Mouse (Mus musculus): ENCODE results near the gene Bach2.
A peak's percentile ranks its signal among the peaks of the same experiment; 100 is the strongest.

Gene Bach2

DNA sequence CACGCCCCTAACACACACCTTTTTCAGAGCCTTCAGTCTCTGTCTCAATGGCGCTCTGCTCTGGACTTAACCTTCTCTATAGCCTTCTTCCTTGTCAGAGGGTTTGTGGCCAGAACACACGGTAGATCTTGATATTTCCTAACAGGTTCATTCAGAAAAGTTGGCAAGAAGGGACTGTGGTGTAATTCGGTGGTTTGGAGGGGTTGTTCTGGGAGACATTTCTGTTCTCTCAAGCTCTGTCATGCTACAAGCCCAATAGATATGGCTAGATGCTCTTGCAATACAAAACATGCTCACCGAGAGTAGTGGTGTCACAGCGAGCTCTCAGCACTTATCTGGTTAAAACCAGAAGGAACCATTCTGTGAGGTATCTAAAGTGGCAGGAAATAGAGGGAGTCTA, 51.2 kb downstream of the Bach2 start:
- peak; percentile 63 for DNase-seq (ENCODE audit: extremely low read depth, low read depth, low spot score)

DNA sequence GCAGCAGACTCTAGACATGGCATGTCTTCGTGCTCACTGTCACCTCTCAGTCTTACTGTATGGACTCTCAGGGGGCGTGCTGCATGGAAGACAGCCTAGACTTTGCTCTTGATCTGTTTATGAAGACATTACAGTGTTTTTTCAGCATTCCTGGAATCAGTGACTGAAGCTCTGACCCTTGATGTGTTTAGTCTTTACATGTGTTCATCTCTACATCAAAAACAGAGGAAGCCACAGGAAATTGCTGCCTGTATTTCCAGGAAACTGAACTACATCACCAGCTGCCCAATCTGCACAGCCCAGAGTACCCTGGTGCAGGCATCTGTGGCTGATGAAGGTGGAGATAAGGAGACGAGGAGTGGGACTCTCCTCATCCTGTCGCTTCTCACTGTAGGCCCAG, 52.8 kb downstream of the Bach2 start:
- DNase-seq (ENCODE audit: extremely low read depth, low read depth, low spot score), result no peak

DNA sequence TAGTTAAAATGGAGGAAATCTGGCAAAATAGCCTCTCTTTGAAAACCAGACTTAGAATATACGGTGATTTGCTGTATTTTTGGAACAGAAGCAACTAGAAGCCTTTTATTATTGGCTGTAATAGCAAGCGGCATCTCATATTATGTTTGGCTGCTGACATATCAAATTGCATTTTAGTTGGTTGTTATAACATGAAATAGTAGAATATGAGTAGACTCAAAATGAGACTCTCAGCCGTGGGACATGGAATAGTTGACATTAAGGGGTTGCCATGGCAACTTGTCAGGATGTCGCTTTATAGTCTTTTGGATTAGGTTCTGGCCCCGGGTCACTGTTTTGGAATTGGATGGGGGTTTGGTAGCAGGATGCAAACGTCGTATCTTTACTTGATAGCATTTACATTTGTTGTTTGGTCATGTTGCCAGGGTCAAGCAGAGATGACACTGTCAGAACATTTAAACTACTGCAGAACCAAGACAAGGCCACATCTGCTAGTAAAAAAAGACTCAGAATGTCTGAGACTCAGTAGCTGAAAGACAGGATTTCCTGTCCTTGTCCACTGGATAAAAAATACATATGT, 55.2 kb downstream of the Bach2 start:
- no peak for DNase-seq (ENCODE audit: extremely low read depth, low read depth, low spot score)

DNA sequence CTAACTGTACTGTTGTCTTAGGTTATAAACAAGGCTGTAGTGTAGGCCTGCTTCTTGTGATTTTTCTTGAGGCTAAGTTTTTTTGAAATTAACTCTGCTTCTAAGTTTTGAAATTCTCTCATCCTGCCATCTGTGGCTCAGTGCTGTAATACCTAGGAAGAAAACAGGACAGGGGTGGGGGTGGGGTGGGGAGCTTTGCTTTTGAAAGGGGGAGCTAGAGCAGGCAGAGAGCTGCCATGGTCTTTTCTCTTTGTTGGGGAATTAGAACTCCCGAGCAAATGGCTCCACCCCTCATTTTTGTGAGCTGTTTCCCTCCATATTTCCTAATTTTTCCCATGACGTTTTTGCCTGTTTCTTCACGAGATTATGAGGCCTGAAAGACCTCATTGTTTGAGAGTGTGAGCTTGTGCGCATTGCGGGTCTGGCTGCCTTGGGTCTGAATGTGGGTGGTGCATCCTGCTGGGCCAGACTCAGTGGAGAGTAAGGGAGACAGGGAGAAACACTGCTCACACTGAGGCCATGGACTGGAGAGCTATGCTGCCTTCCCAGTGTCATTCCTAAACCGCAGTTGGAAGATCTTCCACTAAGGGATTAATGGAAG, 58.6 kb downstream of the Bach2 start:
- no peak for DNase-seq (ENCODE audit: extremely low read depth, low read depth, low spot score)

DNA sequence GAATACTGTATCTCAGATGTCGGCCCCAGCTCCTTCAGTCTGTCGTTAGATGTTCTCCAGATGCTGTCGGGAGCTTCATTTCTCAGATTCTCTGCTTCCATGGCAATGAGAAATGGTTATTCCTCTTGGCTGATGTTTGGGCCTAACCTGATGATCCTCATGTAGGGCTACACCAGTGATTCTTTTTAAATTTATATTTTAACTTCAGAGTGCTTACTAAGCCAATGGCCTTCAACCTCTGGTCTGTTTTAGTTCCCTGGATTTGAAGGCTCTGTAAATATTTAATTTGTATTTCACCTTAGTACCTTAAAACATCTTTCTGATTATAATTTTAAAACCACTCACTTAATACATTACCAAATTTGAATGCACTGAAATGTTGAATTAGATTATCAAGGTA, 60.6 kb downstream of the Bach2 start:
- DNase-seq (ENCODE audit: extremely low read depth, low read depth, low spot score), result no peak

DNA sequence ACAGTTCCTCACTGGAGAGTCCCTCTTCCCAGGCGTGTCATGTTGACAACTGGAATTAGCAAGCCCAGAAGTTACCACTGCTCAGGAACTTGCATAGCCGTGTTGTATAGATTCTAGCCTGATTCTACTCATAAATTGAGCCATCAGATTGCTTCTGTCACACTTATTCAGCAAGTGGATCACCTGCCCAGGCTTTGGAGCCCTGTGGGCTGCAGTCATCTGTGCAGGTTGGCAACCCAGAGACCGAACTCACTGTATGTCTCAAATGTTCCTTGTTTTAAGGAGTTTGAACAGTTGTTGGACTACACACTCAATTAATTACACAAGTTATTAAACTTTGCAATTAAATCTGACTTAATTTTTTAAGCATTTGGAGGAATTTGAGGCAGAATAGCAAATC, 61.4 kb downstream of the Bach2 start:
- DNase-seq (ENCODE audit: extremely low read depth, low read depth, low spot score), result no peak

DNA sequence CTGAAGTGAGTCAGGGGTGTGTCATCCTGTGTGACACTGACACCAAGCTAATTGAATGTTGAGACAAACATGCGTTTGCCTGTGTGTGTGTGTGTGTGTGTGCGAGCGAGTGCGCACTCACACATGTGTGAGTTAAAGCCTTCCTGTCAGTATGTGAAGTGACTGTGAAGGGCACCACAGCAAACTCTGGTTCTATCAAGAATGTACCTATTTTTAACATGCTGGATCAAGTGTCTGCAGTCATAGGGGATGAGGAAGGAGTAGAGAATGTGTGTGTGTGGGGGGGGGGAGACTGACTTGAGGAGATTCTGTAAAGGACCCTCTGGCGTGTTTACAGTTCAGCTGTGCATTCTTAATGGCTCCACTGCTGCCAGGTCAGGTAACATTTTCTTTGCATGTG, 64.1 kb downstream of the Bach2 start:
- DNase-seq (ENCODE audit: extremely low read depth, low read depth, low spot score), result no peak

DNA sequence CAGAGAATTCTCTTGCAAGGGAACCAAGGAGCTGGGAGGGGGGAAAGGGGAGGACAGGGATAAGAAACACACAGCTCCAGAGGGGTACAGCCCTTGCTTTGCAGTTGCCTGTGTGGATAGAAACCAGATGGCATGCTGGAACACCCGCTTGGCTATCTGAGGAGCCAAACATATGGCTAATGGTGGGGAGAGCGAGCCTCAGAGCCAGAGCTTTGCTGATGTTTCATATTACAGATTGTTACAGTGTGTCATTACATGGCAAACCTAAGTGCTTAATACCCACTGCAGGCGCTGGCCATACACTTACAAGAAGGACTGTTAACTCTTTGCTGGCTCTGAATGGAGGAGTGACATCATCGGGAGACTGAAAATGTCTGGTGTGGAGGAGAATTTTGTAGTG, 64.5 kb downstream of the Bach2 start:
- no peak for DNase-seq (ENCODE audit: extremely low read depth, low read depth, low spot score)

DNA sequence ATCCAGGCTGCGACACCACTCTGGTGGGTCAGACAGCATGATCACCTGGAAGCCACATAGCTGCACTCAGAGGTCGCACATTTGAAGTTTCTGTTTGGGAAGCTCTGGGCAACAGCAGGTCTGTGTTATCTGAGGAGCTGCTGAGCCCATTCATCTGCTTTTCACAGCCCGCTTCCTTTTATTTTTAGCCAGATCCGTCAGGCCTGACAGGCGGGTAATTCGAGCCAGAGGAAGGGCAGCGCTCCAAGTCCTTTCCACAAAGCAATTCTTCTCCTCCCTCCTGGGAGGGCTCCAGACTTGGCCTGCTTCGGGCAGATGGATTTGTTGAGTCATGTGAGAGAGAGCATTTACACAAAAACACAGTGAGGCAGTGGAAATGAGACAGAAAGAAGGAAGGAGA, 65.1 kb downstream of the Bach2 start:
- peak; percentile 83 for DNase-seq (ENCODE audit: extremely low read depth, low read depth, low spot score)

DNA sequence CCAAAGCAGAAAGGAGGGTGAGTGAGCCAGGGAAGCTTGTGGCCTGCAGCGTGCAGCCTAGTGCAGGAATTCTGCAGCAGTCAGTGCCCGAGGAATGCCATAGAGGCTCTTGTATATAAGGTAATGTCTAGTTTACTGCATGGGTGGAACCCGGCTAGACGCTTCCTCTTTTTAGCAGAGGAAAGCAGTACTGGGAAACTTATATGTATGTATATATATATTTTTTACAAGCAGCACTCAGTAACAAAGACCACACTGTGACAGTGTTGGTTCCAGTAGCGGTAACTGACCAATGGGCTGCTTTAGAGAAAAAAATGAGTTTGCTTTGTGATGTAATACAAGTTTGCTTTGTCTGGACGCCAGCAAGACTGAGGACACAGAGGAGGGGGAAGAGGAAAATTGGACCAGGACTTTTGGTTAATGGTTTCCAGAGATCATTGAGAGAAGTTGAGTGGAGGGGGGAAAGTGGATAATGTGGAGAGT, 65.7 kb downstream of the Bach2 start:
- no peak for DNase-seq (ENCODE audit: extremely low read depth, low read depth, low spot score)

DNA sequence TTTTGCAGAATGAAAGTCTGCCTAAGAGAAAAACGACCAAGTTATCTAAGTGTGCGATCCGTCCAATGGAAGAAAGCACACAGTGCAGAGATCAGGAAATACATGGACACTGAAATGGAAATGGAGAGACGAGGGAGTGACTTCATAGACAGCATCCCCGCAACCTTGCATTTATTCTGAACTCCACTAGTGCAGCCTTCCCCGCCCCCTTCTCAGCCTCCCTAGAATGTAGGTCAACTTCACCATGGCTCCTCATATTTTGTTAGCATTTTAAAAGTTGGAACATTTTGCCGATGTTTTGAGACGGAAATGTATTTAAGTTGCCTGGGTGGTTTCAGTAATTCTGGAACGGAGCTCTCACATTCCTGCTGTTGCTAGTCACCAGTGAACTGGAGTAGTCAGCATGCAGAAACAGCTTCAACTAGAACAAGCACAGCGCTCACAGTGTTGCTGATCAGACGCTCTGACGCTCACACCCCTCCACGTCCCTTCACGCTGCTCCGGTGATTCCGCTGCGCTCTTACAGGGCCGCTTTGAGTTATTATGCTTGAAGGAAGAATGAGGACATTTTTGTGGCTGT, 66.5 kb downstream of the Bach2 start:
- no peak for DNase-seq (ENCODE audit: extremely low read depth, low read depth, low spot score)

DNA sequence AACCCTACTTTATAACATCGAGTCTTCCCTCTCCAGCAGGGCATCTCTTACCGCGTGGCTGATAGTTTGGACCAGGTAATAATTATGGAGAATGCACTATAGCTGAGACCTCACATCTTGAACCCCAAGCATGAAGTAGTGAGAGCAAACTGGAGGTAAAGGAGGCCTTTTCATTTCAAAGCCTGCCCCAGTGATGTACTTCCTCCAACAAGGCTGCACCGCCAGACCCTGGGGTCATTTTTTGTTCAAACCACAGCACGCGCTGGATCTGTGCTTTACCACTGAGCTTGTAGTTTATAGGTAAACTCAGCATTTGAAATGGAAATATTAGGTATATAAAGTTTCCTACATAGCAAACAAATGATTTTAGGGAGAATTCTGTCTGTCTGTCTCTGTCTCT, 67.1 kb downstream of the Bach2 start:
- DNase-seq (ENCODE audit: extremely low read depth, low read depth, low spot score), result no peak

DNA sequence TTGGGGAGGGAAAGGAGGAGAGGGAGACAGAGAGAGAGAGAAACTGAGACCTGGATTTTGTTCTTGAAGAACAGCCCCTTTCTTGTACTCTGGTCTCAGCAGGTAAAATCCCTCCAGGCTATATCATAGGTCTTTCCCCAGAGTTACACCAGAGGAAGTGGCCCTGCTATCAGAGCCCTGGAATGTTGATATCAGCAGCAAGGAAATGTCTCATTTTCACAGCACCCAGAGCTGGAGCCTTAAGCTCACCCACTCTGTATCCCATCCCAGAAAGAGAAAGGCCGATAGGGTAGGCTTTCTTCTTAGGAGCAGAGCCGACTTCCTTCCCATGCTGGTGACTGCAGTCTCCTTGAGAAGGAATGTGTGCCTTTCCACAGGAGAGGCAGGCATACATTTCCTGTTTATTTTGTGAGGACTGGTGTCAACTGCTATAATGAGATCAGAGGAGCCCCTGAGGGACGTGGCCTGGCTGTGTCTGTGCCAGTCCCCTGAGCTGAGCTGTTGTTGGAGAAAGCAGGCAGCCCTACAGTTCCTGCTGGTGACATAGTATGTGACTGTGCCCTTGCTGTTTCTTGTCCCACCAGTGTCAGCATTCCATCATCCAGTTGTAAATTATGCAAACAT, 67.7 kb downstream of the Bach2 start:
- no peak for DNase-seq (ENCODE audit: extremely low read depth, low read depth, low spot score)

DNA sequence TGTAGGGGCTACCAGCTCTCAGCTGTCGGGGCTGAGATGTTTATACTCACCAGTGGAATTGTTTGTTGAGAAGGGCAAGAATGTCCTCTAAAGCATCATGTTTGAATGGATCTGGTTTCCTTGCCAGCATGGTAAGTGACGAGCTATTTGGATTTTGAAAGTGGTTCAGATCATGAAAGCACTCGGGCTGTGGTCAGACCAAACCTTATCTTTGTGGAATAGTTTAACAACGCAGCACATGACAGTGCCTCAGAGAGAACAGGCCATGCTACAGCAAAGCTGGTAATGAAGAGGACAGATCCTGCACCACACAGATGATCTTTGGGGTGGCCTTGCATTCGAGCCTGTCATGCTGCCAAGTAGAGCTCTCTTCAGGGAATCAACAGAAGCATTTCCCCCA, 68.6 kb downstream of the Bach2 start:
- no peak for DNase-seq (ENCODE audit: extremely low read depth, low read depth, low spot score)

DNA sequence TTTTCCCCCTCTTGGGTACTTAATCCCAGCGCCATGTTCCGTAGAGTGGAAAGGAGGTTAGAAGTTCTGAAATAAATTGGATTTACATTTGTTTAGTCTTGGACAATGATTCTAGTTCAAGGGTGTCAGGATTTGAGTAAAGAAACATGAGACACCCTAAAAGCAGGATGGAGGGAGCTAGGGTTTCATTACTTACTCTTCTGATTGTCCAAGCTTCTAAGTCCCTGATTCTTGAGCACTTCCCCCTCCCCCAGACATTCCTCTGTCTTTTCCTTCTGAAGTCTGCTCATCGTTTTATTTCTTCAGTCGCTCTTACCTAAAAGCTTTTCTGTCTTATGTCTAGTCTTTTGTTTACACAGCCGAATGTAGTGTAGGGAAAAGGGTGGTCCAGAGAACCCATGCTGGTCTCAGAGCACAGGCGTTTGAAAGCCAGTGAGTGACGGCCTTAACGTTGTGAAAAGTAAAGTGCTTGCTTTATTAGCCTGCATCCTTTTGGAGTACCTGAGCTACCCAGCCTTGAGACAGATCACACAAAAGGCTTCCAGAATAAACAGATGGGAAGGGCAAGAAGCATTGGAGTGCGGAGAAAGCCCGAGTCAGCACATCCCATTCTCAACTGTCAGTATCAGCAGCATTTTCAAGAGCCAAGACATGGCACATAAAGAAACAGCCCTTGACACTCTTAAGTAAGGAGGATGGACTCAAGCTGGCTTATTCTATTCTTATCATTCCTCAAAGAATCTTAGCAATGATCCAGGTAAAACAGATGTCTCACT, 73.8 kb downstream of the Bach2 start:
- DNase-seq (ENCODE audit: extremely low read depth, low read depth, low spot score), result no peak

DNA sequence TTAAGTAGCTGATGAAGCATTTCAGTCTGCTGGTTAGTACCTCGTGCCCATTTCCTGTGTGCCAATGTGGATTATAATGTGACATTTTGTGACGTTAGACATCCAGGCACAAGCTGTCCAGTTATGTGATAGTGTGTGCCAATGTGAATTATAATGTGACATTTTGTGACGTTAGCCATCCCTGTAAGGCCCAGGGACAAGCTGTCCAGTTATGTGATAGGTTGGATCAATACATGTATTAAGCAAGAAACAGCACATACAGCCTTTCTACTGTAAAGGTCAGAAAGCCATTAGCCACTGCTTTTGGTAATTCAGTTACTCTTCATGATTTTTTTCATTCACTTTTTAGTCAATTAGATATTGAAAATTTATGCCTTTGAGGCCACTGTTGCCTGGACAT, 76.3 kb downstream of the Bach2 start:
- no peak for DNase-seq (ENCODE audit: extremely low read depth, low read depth, low spot score)

DNA sequence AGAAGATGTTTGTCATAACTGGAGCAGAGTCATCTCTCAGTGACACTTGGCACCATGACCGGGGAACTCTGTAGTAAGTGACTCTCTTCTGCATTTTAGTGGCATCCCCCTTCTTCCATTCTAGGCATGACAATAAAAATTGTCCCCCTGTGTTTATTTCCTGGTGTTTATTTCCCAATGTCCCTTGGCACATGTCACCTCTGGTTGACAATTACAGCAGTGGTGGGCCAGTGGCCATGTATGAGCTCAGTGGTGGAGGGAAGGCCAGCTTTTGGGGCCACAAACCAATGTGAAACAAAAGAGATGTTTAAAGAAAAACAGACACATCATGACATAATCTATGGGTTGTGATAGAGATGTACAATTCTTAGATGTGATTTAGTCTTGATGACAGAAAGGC, 80.0 kb downstream of the Bach2 start:
- no peak for DNase-seq (ENCODE audit: extremely low read depth, low read depth, low spot score)

DNA sequence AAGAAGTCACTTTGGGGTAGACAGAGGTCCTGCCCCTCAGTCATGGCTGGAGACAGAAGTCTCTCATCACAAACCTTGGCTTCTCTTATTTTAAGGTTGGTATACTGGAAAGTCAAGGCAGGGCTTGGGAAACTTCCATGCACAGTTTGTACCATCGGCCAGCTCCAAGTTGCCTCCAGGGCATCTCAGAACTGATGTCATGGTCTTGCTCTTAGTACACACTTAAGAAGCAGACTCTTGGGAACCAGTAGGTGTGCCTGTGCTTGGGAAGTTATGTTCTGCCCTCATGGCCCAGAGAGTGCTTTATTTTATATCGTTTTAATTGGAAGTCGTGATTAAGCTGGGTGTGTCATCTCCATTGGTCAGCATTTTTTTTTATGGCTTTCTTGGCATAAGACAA, 80.7 kb downstream of the Bach2 start:
- DNase-seq (ENCODE audit: extremely low read depth, low read depth, low spot score), result peak; percentile 80

DNA sequence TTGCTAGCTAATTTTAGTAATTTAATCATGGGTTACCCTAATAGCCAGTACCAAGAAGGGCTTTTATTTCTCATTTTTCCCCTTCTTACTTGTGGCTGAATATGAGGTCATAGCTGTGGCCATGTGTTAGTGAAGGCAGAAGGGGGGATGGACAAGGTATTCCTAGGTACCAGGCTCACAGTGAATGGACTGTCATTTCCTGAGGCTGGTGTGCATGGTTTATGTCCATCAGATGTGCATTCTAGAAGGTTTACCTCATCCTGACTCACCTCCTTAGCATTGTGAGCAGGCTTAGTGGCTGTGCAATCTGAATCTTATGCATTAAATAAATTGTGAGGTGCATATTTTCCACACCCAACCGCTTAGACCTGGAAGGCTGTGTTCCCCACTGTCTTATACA, 81.4 kb downstream of the Bach2 start:
- no peak for DNase-seq (ENCODE audit: extremely low read depth, low read depth, low spot score)

DNA sequence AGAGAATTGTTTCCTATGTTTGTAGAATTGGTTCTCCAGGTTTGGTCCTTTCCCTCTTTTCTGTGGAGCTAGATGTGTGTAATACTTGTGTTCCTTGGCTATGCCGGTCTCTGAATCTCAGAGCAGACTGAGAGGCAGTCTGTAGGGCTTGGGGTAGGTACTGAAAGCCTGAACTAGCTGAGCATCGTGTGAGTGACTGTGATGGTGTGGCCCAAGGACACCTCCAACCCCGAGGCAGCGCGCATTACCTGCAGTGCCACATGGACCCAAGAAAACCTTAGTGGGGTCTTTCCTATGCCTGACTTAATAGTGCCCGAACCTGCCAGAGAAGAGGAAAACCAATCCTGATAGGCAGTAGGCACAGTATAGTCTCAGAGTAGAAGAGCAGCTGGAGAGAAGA, 85.5 kb downstream of the Bach2 start:
- DNase-seq (ENCODE audit: extremely low read depth, low read depth, low spot score), result no peak

DNA sequence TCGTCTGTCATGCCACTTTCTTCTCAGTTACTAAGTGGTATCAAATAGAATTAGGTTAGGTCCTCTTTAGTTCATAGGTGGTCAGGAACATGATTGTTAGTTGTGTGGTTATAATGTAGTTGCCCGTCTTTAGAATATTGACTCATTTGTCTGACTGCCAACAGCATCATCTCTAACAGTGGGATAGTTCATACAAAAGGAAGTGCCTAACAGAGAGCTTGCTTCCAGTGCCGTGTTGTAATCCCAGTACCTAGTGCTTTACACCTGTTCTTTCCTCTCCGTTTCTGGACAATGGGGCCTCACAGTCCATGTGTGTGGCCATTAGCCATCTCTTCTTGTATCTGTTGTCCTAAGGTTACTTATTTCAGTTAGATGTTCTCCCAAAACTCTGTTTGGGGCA, 86.4 kb downstream of the Bach2 start:
- no peak for DNase-seq (ENCODE audit: extremely low read depth, low read depth, low spot score)

DNA sequence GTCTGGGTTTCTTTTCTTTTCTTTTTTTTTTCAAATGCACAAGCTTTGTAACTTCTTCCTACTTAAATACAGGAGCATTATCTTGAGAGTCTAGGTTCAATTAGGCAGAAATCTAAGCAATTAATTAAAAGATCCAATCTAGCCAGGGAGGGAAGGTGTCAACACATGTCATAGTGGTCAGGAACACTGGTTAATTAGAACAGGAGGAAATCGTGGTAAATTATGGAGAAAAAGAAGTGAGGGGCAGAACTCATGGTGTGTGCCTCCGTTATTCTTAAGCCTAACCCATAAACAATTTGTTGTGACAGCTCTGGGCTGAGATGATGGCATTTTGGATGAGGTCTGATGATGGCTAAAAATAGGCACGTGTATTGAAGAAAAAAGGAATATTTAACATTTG, 87.0 kb downstream of the Bach2 start:
- no peak for DNase-seq (ENCODE audit: extremely low read depth, low read depth, low spot score)

Measured in fat pad, adult 2 months (tissue).